21 mouse cellular contexts compared by ENCODE assay signal in the genomic region with DNA sequence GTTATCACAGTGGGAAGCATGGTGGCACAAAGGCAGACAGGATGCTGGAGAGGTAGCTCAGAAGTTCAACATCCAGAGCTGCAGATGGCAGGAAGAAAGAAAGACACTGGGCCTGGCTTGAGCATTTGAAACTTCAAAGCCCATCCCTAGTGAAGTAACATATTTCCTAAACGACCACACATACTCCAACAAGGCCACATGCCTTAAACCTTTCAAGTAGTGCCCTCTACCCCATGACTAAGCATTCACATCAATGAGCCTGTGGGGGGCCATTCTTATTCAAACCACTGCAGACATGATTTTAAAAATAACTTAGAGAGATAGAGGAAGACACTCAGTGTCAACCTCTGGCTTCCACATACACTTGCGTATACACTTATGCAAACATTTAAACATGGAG. TPM values are rescaled to one million over a fixed set of nuclear protein-coding genes. Genes with fewer than 3 reads are reported as not detected.
DNase-seq lines count a peak whose midpoint lies in the region; TF ChIP-seq lines count a peak whose summit lies in the region.
"Had no signal": no experiment of that assay in that cellular context is flagged by ENCODE, and none has a peak within 500 bp of the region (broad histone marks: within the 10 kb centered on the region; RNA-seq: fewer than 3 reads in every experiment).

No protein-coding gene starts in this region.

- no peaks in the 10 kb centered on the region for H3K36me3 ChIP-seq in ES-Bruce4 (ENCODE audit: control insufficient read depth, insufficient read depth, low read length, poor library complexity, severe bottlenecking)
- H3K36me3 ChIP-seq: embryonic facial prominence, embryonic 13.5 days; embryonic facial prominence, embryonic 15.5 days; forebrain, embryonic 10.5 days; forebrain, embryonic 12.5 days had no signal

- H3K9me3 ChIP-seq in ES-Bruce4 (replicated peaks; ENCODE audit: control insufficient read depth, insufficient read depth, low read length, poor library complexity, severe bottlenecking) = no peaks in the 10 kb centered on the region
- H3K9me3 ChIP-seq: embryonic facial prominence, embryonic 13.5 days; embryonic facial prominence, embryonic 15.5 days; forebrain, embryonic 10.5 days; forebrain, embryonic 12.5 days had no signal

- H3K27me3 ChIP-seq in ES-Bruce4 (ENCODE audit: control insufficient read depth, insufficient read depth, low read length, poor library complexity, severe bottlenecking) = no peaks in the 10 kb centered on the region
- H3K27me3 ChIP-seq: embryonic facial prominence, embryonic 13.5 days; embryonic facial prominence, embryonic 15.5 days had no signal

- TF ChIP-seq POLR2A in ES-Bruce4 (IDR thresholded peaks at IDR 0.05; ENCODE audit: insufficient read depth, low read length) = no peak

- no peak overlapping the region for H3K4me3 ChIP-seq in ES-Bruce4 (ENCODE audit: low read depth, low read length)
- H3K4me3 ChIP-seq: embryonic facial prominence, embryonic 13.5 days; embryonic facial prominence, embryonic 15.5 days; erythroblast, embryonic 14.5 days; forebrain, embryonic 10.5 days; forebrain, embryonic 12.5 days had no signal

- no peak for TF ChIP-seq CTCF in ES-Bruce4 (IDR thresholded peaks at IDR 0.05; ENCODE audit: low read depth, low read length)

- no peak for TF ChIP-seq EP300 in ES-Bruce4 (IDR thresholded peaks at IDR 0.05; ENCODE audit: insufficient read depth, low read depth, low read length)

- H3K9ac ChIP-seq in ES-Bruce4 (ENCODE audit: low read depth, poor library complexity, severe bottlenecking) = no peak overlapping the region
- H3K9ac ChIP-seq: embryonic facial prominence, embryonic 13.5 days; embryonic facial prominence, embryonic 15.5 days; forebrain, embryonic 12.5 days had no signal

- no peaks in the 10 kb centered on the region for H3K4me1 ChIP-seq in ES-Bruce4 (ENCODE audit: control insufficient read depth, insufficient read depth, low read length)

- DNase-seq in ES-CJ7 (ENCODE audit: low read depth, low spot score) (peak; percentile 52), R1 (ENCODE audit: low read depth, low spot score) (peak; percentile 85)
- no peak for DNase-seq in urinary bladder, postnatal 4 days (ENCODE audit: low spot score in 2 of 2)
- DNase-seq in right cerebral cortex, postnatal 14 days = no peak
- DNase-seq in spleen, adult 18-20 months = no peak
- DNase-seq: adrenal gland, adult 2 months; adrenal gland, postnatal 10 days; adrenal gland, postnatal 25 days; cerebellum, adult 11 months; cerebellum, adult 18-20 months; cerebellum, adult 8-10 months; cerebellum, adult 9-11 months; cerebellum, postnatal 14 days; cerebellum, postnatal 36 days; embryo, embryonic 11 days had no signal

- H3K27ac ChIP-seq in ES-Bruce4 (ENCODE audit: insufficient read depth, low read length) = peak overlapping the region; percentile 84
- H3K27ac ChIP-seq: embryonic facial prominence, embryonic 13.5 days; embryonic facial prominence, embryonic 15.5 days; forebrain, embryonic 10.5 days; forebrain, embryonic 12.5 days had no signal

RNA-seq across cellular contexts. Expression of a gene that starts 4.4 kb away (rescaled TPM):
- 15.0 and 17.7 TPM in 2 replicates for polyA plus RNA-seq in ES-Bruce4 (2011; ENCODE audit: insufficient read depth, insufficient read length, low read depth, missing spikeins)

RNA-seq across cellular contexts. Expression of a gene that starts 13.9 kb away (rescaled TPM):
- polyA plus RNA-seq in ES-Bruce4 (2011; ENCODE audit: insufficient read depth, insufficient read length, low read depth, missing spikeins) = 44.7 and 49.2 TPM in 2 replicates

RNA-seq across cellular contexts. Expression of a gene that starts 21.0 kb away (rescaled TPM):
- polyA plus RNA-seq in ES-Bruce4 (2011; ENCODE audit: insufficient read depth, insufficient read length, low read depth, missing spikeins) = 24.4 and 25.0 TPM in 2 replicates

RNA-seq across cellular contexts. Expression of a gene that starts 52.5 kb away (rescaled TPM):
- polyA plus RNA-seq in ES-Bruce4 (2011; ENCODE audit: insufficient read depth, insufficient read length, low read depth, missing spikeins) = 27.2 and 30.4 TPM in 2 replicates

RNA-seq across cellular contexts. Expression of a gene that starts 56.6 kb away (rescaled TPM):
- polyA plus RNA-seq in ES-Bruce4 (2011; ENCODE audit: insufficient read depth, insufficient read length, low read depth, missing spikeins) = 18.8 and 19.6 TPM in 2 replicates

Comparison
In these comparisons a context has a peak if more than half of its experiments do, and no peak if none do; other contexts are left out.
1. DNase-seq: peak in ES-CJ7 (single experiment) and R1 (single experiment); none in urinary bladder, postnatal 4 days (0 of 2), right cerebral cortex, postnatal 14 days (single experiment) and spleen, adult 18-20 months (0 of 2).